Mouse (Mus musculus) bone marrow macrophage, adult 2 months (primary cell): ENCODE measurements around the gene Rps6kc1. TPM values are rescaled to one million over a fixed set of nuclear protein-coding genes. Genes with fewer than 3 reads are reported as not detected.

ENCODE experiments used
- H3K27ac ChIP-seq: 2 replicates; pipeline ENCODE4 v1.5.1; 2012; ENCODE audit warnings: low read depth, low read length; ENCODE audit not compliant: insufficient read depth
- H3K4me1 ChIP-seq: 2 replicates; pipeline ENCODE4 v1.6.1; 2012; ENCODE audit warnings: low read length; ENCODE audit not compliant: control insufficient read depth, insufficient read depth
- H3K4me3 ChIP-seq: 2 replicates; pipeline ENCODE4 v1.5.1; 2012; ENCODE audit warnings: mild to moderate bottlenecking, low read length, moderate library complexity; ENCODE audit not compliant: insufficient read depth
- CTCF ChIP-seq: IDR thresholded peaks from 2 replicates; pipeline ENCODE4 v1.5.1; 2012; ENCODE audit warnings: low read depth, mild to moderate bottlenecking, low read length, moderate library complexity
- POLR2A ChIP-seq: IDR thresholded peaks from 2 replicates; pipeline ENCODE4 v1.6.1; 2012; ENCODE audit warnings: mild to moderate bottlenecking, low read depth, low read length, borderline replicate concordance
- polyA plus RNA-seq: library from polyadenylated mRNA; stranded (reverse); fragments of >200 nt; gene quantifications from 2 replicates; pipeline ENCODE4 v1.2.4, GENCODE M21; 2012; ENCODE audit not compliant: missing spikeins, insufficient read depth, insufficient read length

Rps6kc1 gene
- polyA plus RNA-seq, 1 experiment: 16.6 TPM

GRCm38 (mm10) chr1:190663996-190664395 lies 247.6 kb downstream of the Rps6kc1 start:
- Histone ChIP-seq H3K4me1 (no peaks in the 10 kb centered on the region), H3K27ac (no peak overlapping the region), H3K4me3 (no peak overlapping the region)
- TF ChIP-seq POLR2A: no peak
- no peak for TF ChIP-seq CTCF

GRCm38 (mm10) chr1:190662736-190663135 lies 248.8 kb downstream of the Rps6kc1 start:
- no peak overlapping the region for H3K4me3 ChIP-seq

GRCm38 (mm10) chr1:190661764-190662163 lies 249.8 kb downstream of the Rps6kc1 start:
- Histone ChIP-seq H3K27ac (no peak overlapping the region), H3K4me3 (no peak overlapping the region), H3K4me1 (no peaks in the 10 kb centered on the region)
- TF ChIP-seq CTCF: no peak
- TF ChIP-seq POLR2A: no peak

More at GRCm38 (mm10) chr1:190662736-190663135, 248.8 kb downstream of the Rps6kc1 start:
- Histone ChIP-seq H3K27ac (no peak overlapping the region), H3K4me1 (no peaks in the 10 kb centered on the region)
- TF ChIP-seq POLR2A: no peak

- no peak overlapping the region for H3K27ac ChIP-seq
- H3K4me1 ChIP-seq: no peaks in the 10 kb centered on the region
- no peak overlapping the region for H3K4me3 ChIP-seq
- no peak for TF ChIP-seq POLR2A
- no peak for TF ChIP-seq CTCF
Observed at GRCm38 (mm10) chr1:190661249-190661648, 250.3 kb downstream of the Rps6kc1 start.

- Histone ChIP-seq H3K4me1 (no peaks in the 10 kb centered on the region), H3K4me3 (no peak overlapping the region), H3K27ac (no peak overlapping the region)
- no peak for TF ChIP-seq POLR2A
- TF ChIP-seq CTCF: no peak
Observed at GRCm38 (mm10) chr1:190659722-190660502, 251.7 kb downstream of the Rps6kc1 start.

GRCm38 (mm10) chr1:190658266-190658665 lies 253.3 kb downstream of the Rps6kc1 start:
- TF ChIP-seq CTCF (no peak), POLR2A (no peak)
- no peaks in the 10 kb centered on the region for H3K4me1 ChIP-seq
- no peak overlapping the region for H3K27ac ChIP-seq

GRCm38 (mm10) chr1:190656089-190656488 lies 255.5 kb downstream of the Rps6kc1 start:
- Histone ChIP-seq H3K4me1 (no peaks in the 10 kb centered on the region), H3K27ac (no peak overlapping the region)
- TF ChIP-seq POLR2A: no peak
- TF ChIP-seq CTCF: no peak

More at GRCm38 (mm10) chr1:190658266-190658665, 253.3 kb downstream of the Rps6kc1 start:
- no peak overlapping the region for H3K4me3 ChIP-seq

GRCm38 (mm10) chr1:190655651-190656050 lies 255.9 kb downstream of the Rps6kc1 start:
- Histone ChIP-seq H3K27ac (no peak overlapping the region), H3K4me3 (no peak overlapping the region), H3K4me1 (no peaks in the 10 kb centered on the region)
- no peak for TF ChIP-seq CTCF
- TF ChIP-seq POLR2A: no peak

More at GRCm38 (mm10) chr1:190656089-190656488, 255.5 kb downstream of the Rps6kc1 start:
- H3K4me3 ChIP-seq: no peak overlapping the region

- Histone ChIP-seq H3K27ac (no peak overlapping the region), H3K4me3 (no peak overlapping the region), H3K4me1 (no peaks in the 10 kb centered on the region)
- TF ChIP-seq CTCF (no peak), POLR2A (no peak)
Observed at GRCm38 (mm10) chr1:190655081-190655480, 256.5 kb downstream of the Rps6kc1 start.

- TF ChIP-seq CTCF: no peak
- H3K4me3 ChIP-seq: no peak overlapping the region
- H3K27ac ChIP-seq: no peak overlapping the region
- no peaks in the 10 kb centered on the region for H3K4me1 ChIP-seq
Observed at GRCm38 (mm10) chr1:190654694-190655001, 256.9 kb downstream of the Rps6kc1 start.
